Mouse (Mus musculus): ENCODE data around the gene Plekhs1. TPM values are rescaled to one million over a fixed set of nuclear protein-coding genes. Genes with fewer than 3 reads are reported as not detected.

Plekhs1 gene
- polyA plus RNA-seq, 1 experiment = not detected

GRCm38 (mm10) chr19:56531251-56531650, 69.8 kb downstream of the Plekhs1 start:
- H3K4me3 ChIP-seq (ENCODE audit: insufficient read depth, low read depth, low read length) = no peak overlapping the region
- H3K27ac ChIP-seq (replicated peaks; ENCODE audit: low read depth, low read length) = no peak overlapping the region
- H3K4me1 ChIP-seq (ENCODE audit: control insufficient read depth, insufficient read depth, insufficient read length, low read length) = peaks cover 5% of the 10 kb centered on the region

- H3K27ac ChIP-seq (replicated peaks; ENCODE audit: low read depth, low read length) = peak overlapping the region; percentile 93
- H3K4me3 ChIP-seq (ENCODE audit: insufficient read depth, low read depth, low read length) = no peak overlapping the region
- H3K4me1 ChIP-seq (ENCODE audit: control insufficient read depth, insufficient read depth, insufficient read length, low read length) = peaks cover 5% of the 10 kb centered on the region
Observed at GRCm38 (mm10) chr19:56533291-56534071, 72.0 kb downstream of the Plekhs1 start.

- no peak overlapping the region for H3K4me3 ChIP-seq (ENCODE audit: insufficient read depth, low read depth, low read length)
- H3K4me1 ChIP-seq (ENCODE audit: control insufficient read depth, insufficient read depth, insufficient read length, low read length) = peaks cover 5% of the 10 kb centered on the region
- peak overlapping the region; percentile 95 for H3K27ac ChIP-seq (replicated peaks; ENCODE audit: low read depth, low read length)
Observed at GRCm38 (mm10) chr19:56534337-56534736, 72.9 kb downstream of the Plekhs1 start.

DNA sequence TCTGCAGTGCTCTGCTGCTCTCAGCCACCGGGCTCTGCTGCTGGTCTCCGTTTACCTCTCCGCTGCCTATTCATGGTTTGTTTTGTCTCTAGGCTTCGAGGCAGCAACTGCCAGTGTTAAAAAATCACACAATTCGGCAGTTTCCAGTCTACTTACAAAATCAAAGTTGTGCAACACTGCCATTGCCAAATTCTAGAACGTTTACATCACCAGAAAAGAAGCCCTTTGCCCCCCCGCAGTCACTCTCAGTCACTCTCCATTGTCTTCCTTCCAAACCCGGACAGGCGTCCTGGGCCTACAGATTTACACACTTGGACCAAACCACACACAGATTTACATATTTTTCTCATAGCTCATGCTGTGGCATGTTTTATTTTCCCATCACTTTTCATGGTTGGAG, 73.6 kb downstream of the Plekhs1 start:
- Histone ChIP-seq H3K27ac (replicated peaks; ENCODE audit: low read depth, low read length) (peak overlapping the region; percentile 95), H3K4me1 (ENCODE audit: control insufficient read depth, insufficient read depth, insufficient read length, low read length) (peaks cover 5% of the 10 kb centered on the region), H3K4me3 (ENCODE audit: insufficient read depth, low read depth, low read length) (no peak overlapping the region)

GRCm38 (mm10) chr19:56535765-56536164, 74.3 kb downstream of the Plekhs1 start:
- Histone ChIP-seq H3K4me3 (ENCODE audit: insufficient read depth, low read depth, low read length) (no peak overlapping the region), H3K27ac (replicated peaks; ENCODE audit: low read depth, low read length) (peak overlapping the region; percentile 84), H3K4me1 (ENCODE audit: control insufficient read depth, insufficient read depth, insufficient read length, low read length) (peaks cover 5% of the 10 kb centered on the region)

Other genes starting within 250 kb of the Plekhs1 start
- not detected in 2 replicates for gene Habp2, start 174.5 kb upstream of the Plekhs1 start, polyA plus RNA-seq (2012; ENCODE audit: insufficient read depth, insufficient read length, missing spikeins)
- gene Nrap, start 71.6 kb upstream of the Plekhs1 start, polyA plus RNA-seq (2012; ENCODE audit: insufficient read depth, insufficient read length, missing spikeins) = 3.8 and 6.4 TPM in 2 replicates
- 5.4 and 8.2 TPM in 2 replicates for gene Casp7, start 64.5 kb upstream of the Plekhs1 start, polyA plus RNA-seq (2012; ENCODE audit: insufficient read depth, insufficient read length, missing spikeins)
- 5.2 and 5.5 TPM in 2 replicates for gene Dclre1a, start 86.6 kb downstream of the Plekhs1 start, polyA plus RNA-seq (2012; ENCODE audit: insufficient read depth, insufficient read length, missing spikeins)
- gene Nhlrc2, start 86.6 kb downstream of the Plekhs1 start, polyA plus RNA-seq (2012; ENCODE audit: insufficient read depth, insufficient read length, missing spikeins) = 9.3 and 9.9 TPM in 2 replicates

Measured in brown adipose tissue, adult 24 weeks (tissue).